Mouse (Mus musculus) left cerebral cortex, postnatal 4 days (tissue): ENCODE data around the gene Tppp2. TPM values are rescaled to one million over a fixed set of nuclear protein-coding genes. Genes with fewer than 3 reads are reported as not detected.

Source experiments
- DNase-seq: peaks from one replicate; pipeline ENCODE4 v3.0.0-alpha.2; 2022
- intact Hi-C: fragments of 180-260 bp; cut with DNase I; formaldehyde crosslinking; loops from one replicate; pipeline ENCODE4 v1.15.1; 2025
- total RNA-seq, 2 experiments: library from RNA; stranded (reverse); gene quantifications; 2 replicates each; pipeline ENCODE4 v1.2.3; 2021

The Tppp2 gene
- total RNA-seq, 2 experiments from 2014 or later: not detected

DNA sequence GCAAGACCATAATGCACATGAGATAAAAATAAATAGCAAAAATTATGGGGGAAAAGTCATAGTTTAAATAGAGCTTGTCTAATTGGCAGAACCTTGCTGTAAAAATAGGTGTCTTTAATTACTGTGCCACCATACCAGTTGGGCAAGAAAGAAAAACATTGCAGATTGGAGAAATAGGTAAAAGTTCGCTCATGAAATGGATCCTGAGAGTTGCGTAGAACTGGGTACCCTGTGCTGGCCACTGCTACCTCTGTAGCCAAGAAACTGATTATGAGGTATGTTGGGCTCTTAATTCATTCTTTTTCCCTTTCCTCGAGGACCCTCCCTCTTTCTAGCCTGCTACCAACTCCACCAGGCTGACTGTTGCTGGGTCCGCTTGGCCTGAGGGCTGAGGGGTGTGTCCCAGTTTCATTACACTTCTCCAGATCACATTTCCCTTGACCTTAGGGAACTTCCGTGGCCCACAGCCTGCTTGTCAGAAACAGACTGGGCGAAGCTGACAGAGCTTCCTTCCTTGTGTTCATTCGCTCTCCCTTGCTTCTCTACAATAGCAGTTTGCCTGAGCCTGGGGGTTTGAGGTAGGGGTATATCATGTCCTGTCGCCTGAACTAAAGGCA is 22.8 kb downstream of the Tppp2 start:
- DNase-seq: no peak
- intact Hi-C loops: no loop called here

DNA sequence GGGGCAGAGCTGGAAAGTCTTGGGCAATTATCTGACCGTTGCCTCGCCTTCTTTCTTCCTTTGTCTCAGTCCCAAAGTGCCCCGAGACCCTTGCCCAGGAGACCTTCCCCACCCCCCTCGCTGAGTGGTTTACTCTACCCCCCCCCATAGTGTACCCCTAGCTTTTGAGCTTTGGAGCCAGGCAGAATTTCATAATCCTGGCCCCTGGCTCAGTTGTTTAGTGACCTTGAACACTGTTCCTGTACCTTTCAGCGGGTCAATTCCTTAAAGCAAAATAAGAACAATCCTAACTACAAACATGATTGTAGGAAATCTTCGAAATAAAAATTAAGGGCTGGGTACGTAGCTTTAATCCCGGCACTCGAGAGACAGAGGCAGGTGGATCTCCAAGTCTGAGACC is 23.4 kb downstream of the Tppp2 start:
- intact Hi-C loops: no loop called here
- no peak for DNase-seq

DNA sequence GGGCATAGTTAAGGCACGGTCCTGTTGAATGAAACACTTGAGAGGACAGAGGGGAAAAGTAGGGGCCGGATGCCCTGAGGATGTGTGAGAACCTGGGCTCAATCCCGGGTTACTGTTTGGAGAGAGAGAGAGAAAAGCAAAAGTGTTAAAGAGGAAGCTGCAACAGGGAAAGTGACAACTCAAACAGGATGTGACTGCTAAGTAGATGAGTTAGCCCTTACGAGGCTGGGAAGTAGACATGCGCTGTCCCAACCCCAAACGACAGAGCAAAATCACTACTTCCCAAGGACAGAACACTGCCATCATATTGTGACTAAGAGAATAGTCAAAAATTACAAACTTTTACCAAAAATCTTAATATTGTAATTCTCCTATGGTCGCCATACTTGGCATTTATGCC is 24.0 kb downstream of the Tppp2 start:
- intact Hi-C loops: no loop called here
- DNase-seq: no peak

DNA sequence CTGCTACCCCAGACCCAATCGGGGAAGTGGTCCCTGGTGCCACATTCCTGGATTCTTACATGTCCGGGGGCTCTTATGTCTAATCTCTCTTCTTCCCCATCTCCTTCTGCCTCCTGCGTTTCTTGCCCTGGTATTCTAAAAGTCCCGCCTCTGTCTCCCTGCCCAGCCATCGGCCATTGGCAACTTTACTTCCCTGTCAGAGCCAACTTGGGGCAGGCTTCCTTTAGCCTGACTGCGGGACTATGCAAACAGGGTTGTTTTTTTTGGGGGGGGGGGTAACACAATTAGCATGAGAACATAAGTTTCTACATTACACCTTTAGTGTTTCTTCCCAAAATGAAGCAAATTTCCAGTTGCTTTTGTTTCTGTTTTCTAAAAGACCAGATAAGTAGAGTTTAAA is 25.1 kb downstream of the Tppp2 start:
- intact Hi-C loops: no loop called here
- no peak for DNase-seq

DNA sequence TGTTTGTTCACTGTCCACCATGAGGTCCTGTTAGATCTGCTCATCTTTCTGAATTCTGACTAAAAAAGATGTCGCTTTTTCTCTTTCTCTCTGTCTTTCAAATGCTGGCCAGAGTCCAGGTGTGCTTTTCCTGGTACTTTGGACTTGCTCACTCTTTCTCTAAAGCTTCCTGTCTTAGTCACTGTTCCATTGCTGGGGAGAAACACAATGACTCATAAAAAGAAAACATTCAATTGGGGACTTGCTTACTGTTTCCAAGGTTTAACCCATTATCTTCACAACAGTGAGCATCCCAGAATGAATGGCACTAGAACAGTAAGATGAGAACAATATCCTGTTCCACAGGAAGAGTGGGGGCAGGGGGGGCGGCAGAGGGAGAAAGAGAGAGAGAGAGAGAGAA is 42.1 kb downstream of the Tppp2 start:
- intact Hi-C loops: no loop called here
- DNase-seq: no peak

DNA sequence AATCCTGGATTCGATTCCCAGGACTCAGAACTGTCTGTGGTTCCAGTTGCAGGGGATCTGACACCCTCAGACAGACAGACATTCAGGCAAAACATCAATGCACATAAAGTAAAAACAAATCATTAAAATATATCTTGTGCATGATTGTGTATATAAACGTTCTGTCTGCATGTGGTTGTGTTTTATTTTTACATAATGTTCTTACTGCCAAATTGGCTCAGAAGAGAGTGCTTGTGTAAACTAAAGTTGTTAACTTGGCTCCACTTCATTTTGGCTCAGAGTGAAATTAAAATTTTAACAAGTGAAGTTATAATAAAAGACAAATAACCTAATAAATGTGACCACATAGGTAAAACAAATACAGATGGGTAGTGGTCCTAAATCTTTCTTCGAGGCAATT is 49.2 kb downstream of the Tppp2 start:
- intact Hi-C loops: no loop called here
- DNase-seq: no peak

Other genes starting within 250 kb of the Tppp2 start
- not detected for gene Gm17079, start 223.0 kb upstream of the Tppp2 start, total RNA-seq
- gene Gm5800, start 201.2 kb upstream of the Tppp2 start, total RNA-seq: not detected
- not detected for gene Ang4, start 144.8 kb upstream of the Tppp2 start, total RNA-seq
- not detected for gene AY358078, start 118.4 kb upstream of the Tppp2 start, total RNA-seq
- gene Ear6, start 64.7 kb upstream of the Tppp2 start, total RNA-seq: not detected
- 10 to 100 TPM; 50.3 to 63.4 TPM for gene Mettl17, start 33.6 kb upstream of the Tppp2 start, total RNA-seq
- 1 to 10 TPM; 4.8 to 5.4 TPM for gene Slc39a2, start 25.5 kb upstream of the Tppp2 start, total RNA-seq
- gene Ndrg2, start 4.3 kb upstream of the Tppp2 start, total RNA-seq: 100 to 1,000 TPM; 172 to 173 TPM
- gene Rnase13, start 4.3 kb downstream of the Tppp2 start, total RNA-seq: not detected
- 10 to 100 TPM; 59.8 to 68.1 TPM for gene Arhgef40, start 66.3 kb downstream of the Tppp2 start, total RNA-seq
- under 1 TPM in 1 of 2 experiments, not detected in 1; 0.38 TPM for gene Tmem253, start 97.2 kb downstream of the Tppp2 start, total RNA-seq
- gene Zfp219, start 102.3 kb downstream of the Tppp2 start, total RNA-seq: 10 to 100 TPM; 32.3 to 36.7 TPM
- gene Olfr221, start 124.0 kb downstream of the Tppp2 start, total RNA-seq: not detected
- 100 to 1,000 TPM; 220 to 223 TPM for gene Hnrnpc, start 185.6 kb downstream of the Tppp2 start, total RNA-seq
- 1 to 10 TPM; 2.3 to 2.5 TPM for gene Rpgrip1, start 192.3 kb downstream of the Tppp2 start, total RNA-seq